Mouse (Mus musculus): ENCODE measurements around the gene Col15a1.

The Col15a1 gene

GRCm38 (mm10) chr4:47207969-47208420 is at the start of gene Col15a1:
Col15a1 (plus strand) TSS chr4:47208161.
- peak; percentile 13 for DNase-seq (ENCODE audit: low read depth, low spot score)

GRCm38 (mm10) chr4:47161103-47161755 is 46.7 kb upstream of the Col15a1 start:
- peak; percentile 23 for DNase-seq (ENCODE audit: low read depth, low spot score)

GRCm38 (mm10) chr4:47161756-47162587 is 46.0 kb upstream of the Col15a1 start:
- DNase-seq (ENCODE audit: low read depth, low spot score), result no peak

- DNase-seq (ENCODE audit: low read depth, low spot score), result no peak
These were observed 35.6 kb upstream of the Col15a1 start for GRCm38 (mm10) chr4:47172314-47172713.

GRCm38 (mm10) chr4:47177101-47177500 is 30.9 kb upstream of the Col15a1 start:
- DNase-seq (ENCODE audit: low read depth, low spot score), result no peak

- no peak for DNase-seq (ENCODE audit: low read depth, low spot score)
These were observed 29.6 kb upstream of the Col15a1 start for GRCm38 (mm10) chr4:47178261-47178961.

- DNase-seq (ENCODE audit: low read depth, low spot score), result no peak
These were observed 28.4 kb upstream of the Col15a1 start for GRCm38 (mm10) chr4:47179535-47179934.

GRCm38 (mm10) chr4:47184058-47184661 is 23.8 kb upstream of the Col15a1 start:
- DNase-seq (ENCODE audit: low read depth, low spot score), result no peak

GRCm38 (mm10) chr4:47186514-47186913 is 21.4 kb upstream of the Col15a1 start:
- no peak for DNase-seq (ENCODE audit: low read depth, low spot score)

- DNase-seq (ENCODE audit: low read depth, low spot score), result no peak
These were observed 11.8 kb upstream of the Col15a1 start for GRCm38 (mm10) chr4:47196173-47196572.

- DNase-seq (ENCODE audit: low read depth, low spot score), result no peak
These were observed 4.3 kb upstream of the Col15a1 start for GRCm38 (mm10) chr4:47203643-47204042.

- DNase-seq (ENCODE audit: low read depth, low spot score), result no peak
These were observed 2.1 kb upstream of the Col15a1 start for GRCm38 (mm10) chr4:47205846-47206245.

- peak; percentile 16 for DNase-seq (ENCODE audit: low read depth, low spot score)
These were observed 545 bp downstream of the Col15a1 start for GRCm38 (mm10) chr4:47208421-47208991.

GRCm38 (mm10) chr4:47209466-47209865 is 1.5 kb downstream of the Col15a1 start:
- no peak for DNase-seq (ENCODE audit: low read depth, low spot score)

GRCm38 (mm10) chr4:47218828-47219227 is 10.9 kb downstream of the Col15a1 start:
- DNase-seq (ENCODE audit: low read depth, low spot score), result no peak

- DNase-seq (ENCODE audit: low read depth, low spot score), result no peak
These were observed 11.4 kb downstream of the Col15a1 start for GRCm38 (mm10) chr4:47219393-47219792.

GRCm38 (mm10) chr4:47220544-47220943 is 12.6 kb downstream of the Col15a1 start:
- no peak for DNase-seq (ENCODE audit: low read depth, low spot score)

- DNase-seq (ENCODE audit: low read depth, low spot score), result no peak
These were observed 14.2 kb downstream of the Col15a1 start for GRCm38 (mm10) chr4:47222146-47222545.

GRCm38 (mm10) chr4:47225920-47226319 is 18.0 kb downstream of the Col15a1 start:
- DNase-seq (ENCODE audit: low read depth, low spot score), result no peak

GRCm38 (mm10) chr4:47227101-47227500 is 19.1 kb downstream of the Col15a1 start:
- DNase-seq (ENCODE audit: low read depth, low spot score), result no peak

GRCm38 (mm10) chr4:47227756-47228155 is 19.8 kb downstream of the Col15a1 start:
- DNase-seq (ENCODE audit: low read depth, low spot score), result no peak

All from forelimb bud, embryonic 11.5 days (tissue).